Mouse (Mus musculus): ENCODE data around the gene Serpinb6b. TPM values are rescaled to one million over a fixed set of nuclear protein-coding genes. Genes with fewer than 3 reads are reported as not detected.

Gene Serpinb6b
- polyA plus RNA-seq, 1 experiment from 2014 or later = 0.70 TPM

GRCm38 (mm10) chr13:32993152-32993893, 28.3 kb downstream of the Serpinb6b start:
- no peak overlapping the region for H3K9ac ChIP-seq
- H3K4me3 ChIP-seq = no peak overlapping the region
- no peaks in the 10 kb centered on the region for H3K4me1 ChIP-seq
- no peaks in the 10 kb centered on the region for H3K9me3 ChIP-seq (replicated peaks)
- H3K27ac ChIP-seq = no peak overlapping the region
- no peaks in the 10 kb centered on the region for H3K27me3 ChIP-seq
- no peak for ATAC-seq
- 84% methylated on average over 10 of the region's 10 CpGs for WGBS
- H3K36me3 ChIP-seq (ENCODE audit: poor library complexity, severe bottlenecking) = no peaks in the 10 kb centered on the region
- H3K4me2 ChIP-seq = no peak overlapping the region

GRCm38 (mm10) chr13:32993894-32994242, 28.9 kb downstream of the Serpinb6b start:
- no peaks in the 10 kb centered on the region for H3K4me1 ChIP-seq
- ATAC-seq = no peak
- H3K4me3 ChIP-seq = no peak overlapping the region
- H3K9ac ChIP-seq = no peak overlapping the region
- H3K27me3 ChIP-seq = no peaks in the 10 kb centered on the region
- no peaks in the 10 kb centered on the region for H3K36me3 ChIP-seq (ENCODE audit: poor library complexity, severe bottlenecking)
- no peak overlapping the region for H3K27ac ChIP-seq
- H3K9me3 ChIP-seq (replicated peaks) = no peaks in the 10 kb centered on the region
- 84% methylated on average over 2 of the region's 2 CpGs for WGBS
- H3K4me2 ChIP-seq = no peak overlapping the region

GRCm38 (mm10) chr13:32995051-32995450, 30.0 kb downstream of the Serpinb6b start:
- no peak overlapping the region for H3K27ac ChIP-seq
- WGBS = 80% methylated on average over 4 of the region's 4 CpGs
- H3K9ac ChIP-seq = no peak overlapping the region
- ATAC-seq = no peak
- H3K4me1 ChIP-seq = no peaks in the 10 kb centered on the region
- no peaks in the 10 kb centered on the region for H3K27me3 ChIP-seq
- H3K9me3 ChIP-seq (replicated peaks) = no peaks in the 10 kb centered on the region
- no peak overlapping the region for H3K4me3 ChIP-seq
- no peaks in the 10 kb centered on the region for H3K36me3 ChIP-seq (ENCODE audit: poor library complexity, severe bottlenecking)
- H3K4me2 ChIP-seq = no peak overlapping the region

GRCm38 (mm10) chr13:33001341-33001740, 36.3 kb downstream of the Serpinb6b start:
- WGBS = 89% methylated on average over 5 of the region's 5 CpGs
- Histone ChIP-seq H3K9ac (no peak overlapping the region), H3K4me2 (no peak overlapping the region), H3K4me3 (no peak overlapping the region), H3K9me3 (replicated peaks) (no peaks in the 10 kb centered on the region), H3K4me1 (peaks cover 7% of the 10 kb centered on the region; the same call in 1 of the 2 replicates), H3K27ac (no peak overlapping the region), H3K36me3 (ENCODE audit: poor library complexity, severe bottlenecking) (no peaks in the 10 kb centered on the region), H3K27me3 (no peaks in the 10 kb centered on the region)
- ATAC-seq = no peak

GRCm38 (mm10) chr13:33002950-33003349, 37.9 kb downstream of the Serpinb6b start, which contains the start of gene Serpinb9:
Serpinb9 (plus strand) TSS chr13:33003250.
- Histone ChIP-seq H3K27me3 (no peaks in the 10 kb centered on the region), H3K4me2 (peak within 1 kb of the TSS; percentile 48; the same call in 1 of the 2 replicates), H3K4me1 (peaks cover 7% of the 10 kb centered on the region; the same call in 1 of the 2 replicates), H3K9ac (no peak within 1 kb of the TSS), H3K9me3 (replicated peaks) (no peaks in the 10 kb centered on the region), H3K4me3 (peak within 1 kb of the TSS; percentile 25; the same call in 1 of the 2 replicates), H3K27ac (no peak within 1 kb of the TSS), H3K36me3 (ENCODE audit: poor library complexity, severe bottlenecking) (no peaks in the 10 kb centered on the region)
- no peak for ATAC-seq
- WGBS = 73% methylated on average over 3 of the region's 3 CpGs

- H3K27ac ChIP-seq = no peak overlapping the region; the same call in 1 of the 2 replicates
- H3K9me3 ChIP-seq (replicated peaks) = no peaks in the 10 kb centered on the region
- peak overlapping the region; percentile 25 for H3K4me3 ChIP-seq
- peak overlapping the region; percentile 48 for H3K4me2 ChIP-seq
- H3K4me1 ChIP-seq = peaks cover 7% of the 10 kb centered on the region; the same call in 1 of the 2 replicates
- no peaks in the 10 kb centered on the region for H3K27me3 ChIP-seq
- no peaks in the 10 kb centered on the region for H3K36me3 ChIP-seq (ENCODE audit: poor library complexity, severe bottlenecking)
- 0 out of 2 replicates have a peak, but pooled peaks have one; percentile 4 for ATAC-seq
- H3K9ac ChIP-seq = peak overlapping the region; percentile 46; the same call in 1 of the 2 replicates
- 76% methylated on average over 9 of the region's 9 CpGs for WGBS
Measured at GRCm38 (mm10) chr13:33003523-33004413, 38.8 kb downstream of the Serpinb6b start.

- H3K27ac ChIP-seq = no peak overlapping the region; the same call in 1 of the 2 replicates
- 20% methylated on average over 12 of the region's 12 CpGs for WGBS
- peaks cover 7% of the 10 kb centered on the region; the same call in 1 of the 2 replicates for H3K4me1 ChIP-seq
- H3K4me2 ChIP-seq = peak overlapping the region; percentile 48
- ATAC-seq = peak; percentile 77
- H3K36me3 ChIP-seq (ENCODE audit: poor library complexity, severe bottlenecking) = no peaks in the 10 kb centered on the region
- H3K27me3 ChIP-seq = no peaks in the 10 kb centered on the region
- peak overlapping the region; percentile 25 for H3K4me3 ChIP-seq
- H3K9ac ChIP-seq = peak overlapping the region; percentile 46; the same call in 1 of the 2 replicates
- no peaks in the 10 kb centered on the region for H3K9me3 ChIP-seq (replicated peaks)
Measured at GRCm38 (mm10) chr13:33004414-33005105, 39.6 kb downstream of the Serpinb6b start.

- 65% methylated on average over 2 of the region's 2 CpGs for WGBS
- no peak overlapping the region for H3K27ac ChIP-seq
- H3K9ac ChIP-seq = no peak overlapping the region
- no peak overlapping the region for H3K4me3 ChIP-seq
- ATAC-seq = no peak
- H3K4me2 ChIP-seq = no peak overlapping the region
- no peaks in the 10 kb centered on the region for H3K9me3 ChIP-seq (replicated peaks)
- H3K36me3 ChIP-seq (ENCODE audit: poor library complexity, severe bottlenecking) = no peaks in the 10 kb centered on the region
- no peaks in the 10 kb centered on the region for H3K27me3 ChIP-seq
- H3K4me1 ChIP-seq = peaks cover 7% of the 10 kb centered on the region; the same call in 1 of the 2 replicates
Measured at GRCm38 (mm10) chr13:33005501-33006075, 40.6 kb downstream of the Serpinb6b start.

GRCm38 (mm10) chr13:33006555-33006954, 41.5 kb downstream of the Serpinb6b start:
- Histone ChIP-seq H3K27ac (no peak overlapping the region), H3K4me3 (no peak overlapping the region), H3K9ac (no peak overlapping the region), H3K9me3 (replicated peaks) (no peaks in the 10 kb centered on the region), H3K4me2 (no peak overlapping the region), H3K4me1 (peaks cover 7% of the 10 kb centered on the region; the same call in 1 of the 2 replicates), H3K27me3 (no peaks in the 10 kb centered on the region), H3K36me3 (ENCODE audit: poor library complexity, severe bottlenecking) (no peaks in the 10 kb centered on the region)
- WGBS = 92% methylated on average over 3 of the region's 3 CpGs
- no peak for ATAC-seq

- H3K9me3 ChIP-seq (replicated peaks) = no peaks in the 10 kb centered on the region
- WGBS = 82% methylated on average over 1 of the region's 1 CpGs
- H3K4me3 ChIP-seq = no peak overlapping the region
- H3K4me2 ChIP-seq = no peak overlapping the region
- H3K27ac ChIP-seq = no peak overlapping the region
- H3K36me3 ChIP-seq (ENCODE audit: poor library complexity, severe bottlenecking) = no peaks in the 10 kb centered on the region
- no peaks in the 10 kb centered on the region for H3K27me3 ChIP-seq
- no peak for ATAC-seq
- no peaks in the 10 kb centered on the region for H3K4me1 ChIP-seq
- H3K9ac ChIP-seq = no peak overlapping the region
Measured at GRCm38 (mm10) chr13:33012395-33012794, 47.4 kb downstream of the Serpinb6b start.

- H3K4me2 ChIP-seq = no peak overlapping the region
- no peaks in the 10 kb centered on the region for H3K36me3 ChIP-seq (ENCODE audit: poor library complexity, severe bottlenecking)
- 74% methylated on average over 2 of the region's 2 CpGs for WGBS
- no peaks in the 10 kb centered on the region for H3K27me3 ChIP-seq
- no peak overlapping the region for H3K9ac ChIP-seq
- ATAC-seq = no peak
- no peaks in the 10 kb centered on the region for H3K9me3 ChIP-seq (replicated peaks)
- H3K4me1 ChIP-seq = no peaks in the 10 kb centered on the region
- H3K4me3 ChIP-seq = no peak overlapping the region
- no peak overlapping the region for H3K27ac ChIP-seq
Measured at GRCm38 (mm10) chr13:33013271-33013670, 48.3 kb downstream of the Serpinb6b start.
